Mouse (Mus musculus) C2C12 (cell line): ENCODE data around the gene Hist1h2an.

Experiments
- CEBPB ChIP-seq: IDR thresholded peaks from one replicate; pipeline ENCODE4 v1.6.1; 2011; ENCODE audit warnings: low read depth, mild to moderate bottlenecking, control low read depth, moderate library complexity
- MAX ChIP-seq: IDR thresholded peaks from one replicate; pipeline ENCODE4 v1.6.1; 2011; ENCODE audit warnings: mild to moderate bottlenecking, control low read depth
- MYOG ChIP-seq: IDR thresholded peaks from one replicate; pipeline ENCODE4 v1.6.1; 2011; ENCODE audit not compliant: control insufficient read depth, insufficient read length; ENCODE audit errors: extremely low read depth

DNA sequence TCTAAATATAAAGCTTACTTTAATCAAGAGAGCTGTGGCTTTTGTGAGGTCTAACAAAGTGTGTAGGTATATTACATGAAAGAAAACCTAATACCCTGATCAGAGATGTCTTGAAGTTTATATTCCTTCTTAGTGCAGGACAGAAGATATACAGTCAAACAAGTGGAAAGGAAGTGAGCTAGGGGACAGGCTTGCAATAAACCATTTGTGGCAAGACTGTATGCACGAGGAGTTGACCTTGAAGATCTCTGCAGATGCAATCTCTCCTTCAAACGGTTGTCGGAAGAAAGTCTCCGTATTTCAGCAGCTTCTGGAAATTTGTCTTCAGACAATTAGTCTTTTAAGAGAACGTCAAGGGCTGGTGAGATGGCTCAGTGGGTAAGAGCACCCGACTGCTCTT lies 2.9 kb upstream of the Hist1h2an start:
- TF ChIP-seq CEBPB = no peak
- no peak for TF ChIP-seq MAX
- no peak for TF ChIP-seq MYOG
